Mouse (Mus musculus) heart, postnatal 0 days (tissue): Measurements from ENCODE around the gene Ccdc115.

Experiments used
- CTCF ChIP-seq: IDR thresholded peaks from 2 replicates; pipeline ENCODE4 v1.5.1; 2016; ENCODE audit warnings: antibody characterized with exemption, control low read depth, low read depth
- EP300 ChIP-seq: IDR thresholded peaks from 2 replicates; pipeline ENCODE4 v1.6.1; 2016; ENCODE audit warnings: antibody characterized with exemption, low read depth

DNA sequence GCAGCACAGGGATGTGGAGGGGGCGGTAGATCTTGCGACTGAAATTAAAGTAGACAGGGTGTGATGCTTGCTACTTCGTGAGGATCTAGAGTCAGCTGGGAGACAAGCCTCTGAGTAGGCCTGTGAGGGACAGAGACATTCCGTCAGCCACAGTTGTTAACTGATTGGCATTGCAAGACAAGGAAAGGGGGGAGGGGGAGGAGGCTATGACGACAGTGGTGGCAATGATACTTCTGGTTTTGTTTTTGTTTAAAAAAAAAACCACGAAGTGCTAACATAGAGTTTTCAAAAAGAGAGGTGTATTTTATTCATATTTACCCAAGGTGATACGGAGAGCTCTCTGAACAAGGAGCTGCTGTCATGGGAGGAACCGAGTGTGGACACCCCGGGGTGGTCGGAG, 45.0 kb upstream of the Ccdc115 start:
- TF ChIP-seq CTCF (no peak), EP300 (no peak)
